Mouse (Mus musculus): Measurements from ENCODE around the gene Dvl3.

- TF ChIP-seq CTCF (IDR thresholded peaks at IDR 0.05; ENCODE audit: low read depth) = no peak
- no peak for TF ChIP-seq EP300 (optimal IDR thresholded peaks at IDR 0.05)
These were observed 43.0 kb upstream of the Dvl3 start for GRCm38 (mm10) chr16:20473748-20474147.

Data from stomach, postnatal 0 days (tissue).